Mouse (Mus musculus) liver, embryonic 14.5 days (tissue): ENCODE results near the gene Prss21.

Source experiments
- CTCF ChIP-seq: IDR thresholded peaks from 2 replicates; pipeline ENCODE4 v1.5.1; 2016; ENCODE audit warnings: antibody characterized with exemption, low read depth, control low read depth
- EP300 ChIP-seq: IDR thresholded peaks from 2 replicates; pipeline ENCODE4 v1.6.1; 2016; ENCODE audit warnings: antibody characterized with exemption, low read depth

DNA sequence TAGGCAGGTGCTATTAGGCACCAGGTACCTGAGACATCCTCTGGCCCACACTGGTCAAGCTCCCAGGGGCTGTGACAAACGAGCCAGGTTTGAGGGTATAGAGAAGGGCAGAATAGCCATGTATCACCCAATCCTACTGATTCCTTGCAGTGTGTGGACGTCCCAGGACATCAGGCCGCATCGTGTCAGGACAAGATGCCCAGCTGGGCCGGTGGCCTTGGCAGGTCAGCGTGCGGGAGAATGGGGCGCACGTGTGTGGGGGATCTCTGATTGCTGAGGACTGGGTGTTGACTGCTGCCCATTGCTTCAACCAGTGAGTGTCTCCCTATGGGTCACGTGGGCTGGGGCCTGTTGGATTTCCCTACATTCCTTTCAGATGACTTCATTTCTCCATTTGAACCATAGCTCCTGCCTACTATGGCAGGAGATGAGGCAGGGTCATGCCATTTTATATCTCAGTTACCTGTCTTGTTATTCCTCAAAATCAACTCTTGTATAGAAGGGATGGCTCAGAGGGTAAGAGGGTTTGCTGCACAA lies 13.6 kb upstream of the Prss21 start:
- TF ChIP-seq CTCF (no peak), EP300 (no peak)
